Mouse (Mus musculus): ENCODE data around the gene Nol12.

Gene Nol12

GRCm38 (mm10) chr15:78916052-78916826, 18.5 kb upstream of the Nol12 start:
- no peak for DNase-seq (ENCODE audit: low spot score)

GRCm38 (mm10) chr15:78918126-78918525, 16.6 kb upstream of the Nol12 start:
- no peak for DNase-seq (ENCODE audit: low spot score)

- no peak for DNase-seq (ENCODE audit: low spot score)
Observed at GRCm38 (mm10) chr15:78919914-78920313, 14.8 kb upstream of the Nol12 start.

- DNase-seq (ENCODE audit: low spot score), result no peak
Observed at GRCm38 (mm10) chr15:78922700-78923099, 12.0 kb upstream of the Nol12 start.

- no peak for DNase-seq (ENCODE audit: low spot score)
Observed at GRCm38 (mm10) chr15:78923585-78923984, 11.1 kb upstream of the Nol12 start.

- DNase-seq (ENCODE audit: low spot score), result no peak
Observed at GRCm38 (mm10) chr15:78925129-78925528, 9.6 kb upstream of the Nol12 start.

- no peak for DNase-seq (ENCODE audit: low spot score)
Observed at GRCm38 (mm10) chr15:78926021-78926919, 8.5 kb upstream of the Nol12 start, which contains the start of gene Lgals1. Lgals1 (plus strand) TSS chr15:78926725.

- no peak for DNase-seq (ENCODE audit: low spot score)
Observed at GRCm38 (mm10) chr15:78927021-78927787, 7.5 kb upstream of the Nol12 start.

GRCm38 (mm10) chr15:78927788-78928457, 6.8 kb upstream of the Nol12 start:
- peak; percentile 46 for DNase-seq (ENCODE audit: low spot score)

- DNase-seq (ENCODE audit: low spot score), result no peak
Observed at GRCm38 (mm10) chr15:78928539-78928938, 6.2 kb upstream of the Nol12 start.

GRCm38 (mm10) chr15:78930192-78930706, 4.5 kb upstream of the Nol12 start:
- no peak for DNase-seq (ENCODE audit: low spot score)

- no peak for DNase-seq (ENCODE audit: low spot score)
Observed at GRCm38 (mm10) chr15:78930801-78931426, 3.8 kb upstream of the Nol12 start.

- DNase-seq (ENCODE audit: low spot score), result no peak
Observed at GRCm38 (mm10) chr15:78931577-78931976, 3.2 kb upstream of the Nol12 start.

- no peak for DNase-seq (ENCODE audit: low spot score)
Observed at GRCm38 (mm10) chr15:78936403-78936802, 1.7 kb downstream of the Nol12 start.

- no peak for DNase-seq (ENCODE audit: low spot score)
Observed at GRCm38 (mm10) chr15:78937311-78937710, 2.6 kb downstream of the Nol12 start.

- no peak for DNase-seq (ENCODE audit: low spot score)
Observed at GRCm38 (mm10) chr15:78937963-78938362, 3.2 kb downstream of the Nol12 start.

GRCm38 (mm10) chr15:78940325-78940724, 5.6 kb downstream of the Nol12 start:
- DNase-seq (ENCODE audit: low spot score), result no peak

GRCm38 (mm10) chr15:78942663-78943062, 7.9 kb downstream of the Nol12 start:
- DNase-seq (ENCODE audit: low spot score), result peak; percentile 44

GRCm38 (mm10) chr15:78946232-78946631, 11.5 kb downstream of the Nol12 start:
- no peak for DNase-seq (ENCODE audit: low spot score)

- DNase-seq (ENCODE audit: low spot score), result peak; percentile 22
Observed at GRCm38 (mm10) chr15:78947657-78948056, 12.9 kb downstream of the Nol12 start, which contains the start of gene Triobp. Triobp (plus strand) TSS chr15:78947724.
